Mouse (Mus musculus) E14TG2a.4 (cell line): ENCODE data around the gene Nf1.
A peak's percentile ranks its signal among the peaks of the same experiment; 100 is the strongest.

Experiments used
- CTCF ChIP-seq: conservative IDR thresholded peaks from 2 replicates; pipeline ENCODE4 v1.5.1; 2014; ENCODE audit warnings: low read length
- NANOG ChIP-seq: IDR thresholded peaks from 2 replicates; pipeline ENCODE4 v1.6.1; 2014; ENCODE audit warnings: borderline replicate concordance, low read length, mixed read lengths
- POU5F1 ChIP-seq: IDR thresholded peaks from 2 replicates; pipeline ENCODE4 v1.6.1; 2014; ENCODE audit warnings: low read length, borderline replicate concordance

- TF ChIP-seq CTCF (peak; percentile 83), NANOG (no peak), POU5F1 (no peak)
Observed at GRCm38 (mm10) chr11:79624801-79625302, 285.4 kb downstream of the Nf1 start.
